Mouse (Mus musculus) intestine, embryonic 14.5 days (tissue): Measurements from ENCODE around the gene B830017H08Rik. TPM values are rescaled to one million over a fixed set of nuclear protein-coding genes. Genes with fewer than 3 reads are reported as not detected.

Source experiments
- ATAC-seq: fragments of 200-750 bp; cut with Nextera tagmentation; replicated peaks from 2 replicates; pipeline ENCODE4 v1.8.0; 2017; ENCODE audit warnings: low read depth, moderate number of reproducible peaks, moderate TSS enrichment, moderate library complexity; ENCODE audit not compliant: low FRiP score, low TSS enrichment
- DNase-seq: peaks from one replicate; pipeline ENCODE4 v3.0.0-alpha.2; 2018; ENCODE audit warnings: low spot score
- H3K27ac ChIP-seq: fragments of 300-500 bp; sonication (generic); 2 replicates; pipeline ENCODE4 v1.5.1; 2014; ENCODE audit warnings: low read depth, mild to moderate bottlenecking, control low read depth
- H3K27me3 ChIP-seq: fragments of 300-500 bp; sonication (generic); replicated peaks from 2 replicates; pipeline ENCODE4 v1.6.1; 2014; ENCODE audit warnings: low read length, control low read depth; ENCODE audit not compliant: control insufficient read depth, insufficient read depth
- H3K36me3 ChIP-seq: fragments of 300-500 bp; sonication (generic); 2 replicates; pipeline ENCODE4 v1.6.1; 2014; ENCODE audit warnings: low read length, control low read depth; ENCODE audit not compliant: control insufficient read depth, insufficient read depth
- H3K4me1 ChIP-seq: fragments of 300-500 bp; sonication (generic); replicated peaks from 2 replicates; pipeline ENCODE4 v1.6.1; 2014; ENCODE audit warnings: low read length, control low read depth, mixed read lengths; ENCODE audit not compliant: control insufficient read depth, insufficient read depth
- H3K4me2 ChIP-seq: fragments of 300-500 bp; sonication (generic); 2 replicates; pipeline ENCODE4 v1.6.1; 2014; ENCODE audit warnings: low read length
- H3K4me3 ChIP-seq: fragments of 300-500 bp; sonication (generic); 2 replicates; pipeline ENCODE4 v1.5.1; 2014; ENCODE audit warnings: low read depth, low read length, control low read depth, mixed read lengths
- H3K9ac ChIP-seq: fragments of 300-500 bp; sonication (generic); 2 replicates; pipeline ENCODE4 v1.6.1; 2014; ENCODE audit warnings: mild to moderate bottlenecking, low read length
- H3K9me3 ChIP-seq: fragments of 300-500 bp; sonication (generic); 2 replicates; pipeline ENCODE4 v1.6.1; 2016; ENCODE audit warnings: low read length, control low read depth; ENCODE audit not compliant: control insufficient read depth
- WGBS: fragments of 180-500 bp; shearing (Covaris S2); extraction: QIAGEN DNeasy Blood & Tissue Kit; methylation state at CpG from one replicate; pipeline ENCODE4 v1.1.7; 2014; 5-methylcytosine and 5-hydroxymethylcytosine counted together
- polyA plus RNA-seq: library from polyadenylated mRNA; unstranded; fragments of >200 nt; fragmentation: Nextera tagmentation; extraction: Ambion mirVana; gene quantifications from 2 replicates; pipeline ENCODE4 v1.2.1, GENCODE M21; 2014

Gene B830017H08Rik
- polyA plus RNA-seq, 1 experiment from 2014 or later: not detected

DNA sequence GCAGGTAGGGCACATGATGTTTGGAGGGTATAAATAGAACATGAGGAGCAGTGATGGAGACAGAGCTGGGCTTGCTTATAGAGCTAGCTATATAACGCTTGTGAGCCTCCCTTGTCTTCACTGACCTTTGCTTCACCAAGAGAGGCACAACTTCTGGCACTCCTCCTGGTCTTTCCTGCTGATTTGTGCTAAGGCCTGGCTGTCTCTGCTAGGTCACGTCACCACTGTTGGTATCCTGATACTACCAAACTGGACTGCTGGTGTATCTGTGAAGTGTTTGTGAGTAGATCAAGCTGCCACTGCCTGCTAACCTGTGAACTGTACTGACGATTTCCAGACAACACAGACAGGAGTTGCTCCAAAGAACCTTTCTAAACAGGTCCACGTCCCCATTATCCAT lies 42.3 kb downstream of the B830017H08Rik start:
- H3K4me3 ChIP-seq: no peak overlapping the region
- peaks cover 28% of the 10 kb centered on the region for H3K36me3 ChIP-seq
- no peak overlapping the region for H3K27ac ChIP-seq
- WGBS: 55% methylated on average over 4 of the region's 4 CpGs
- H3K9ac ChIP-seq: no peak overlapping the region
- no peak overlapping the region for H3K4me2 ChIP-seq
- no peaks in the 10 kb centered on the region; the same call in 1 of the 2 replicates for H3K4me1 ChIP-seq
- no peak for ATAC-seq
- H3K9me3 ChIP-seq: no peaks in the 10 kb centered on the region
- no peak for DNase-seq
- no peaks in the 10 kb centered on the region for H3K27me3 ChIP-seq

GRCm38 (mm10) chr16:17876096-17876495 lies 43.2 kb downstream of the B830017H08Rik start:
- no peak overlapping the region for H3K9ac ChIP-seq
- H3K4me2 ChIP-seq: no peak overlapping the region
- H3K4me3 ChIP-seq: no peak overlapping the region
- no peaks in the 10 kb centered on the region; the same call in 1 of the 2 replicates for H3K4me1 ChIP-seq
- no peaks in the 10 kb centered on the region for H3K27me3 ChIP-seq
- H3K36me3 ChIP-seq: peaks cover 19% of the 10 kb centered on the region
- DNase-seq (no peak), ATAC-seq (no peak)
- WGBS: 94% methylated on average over 1 of the region's 1 CpGs
- no peak overlapping the region for H3K27ac ChIP-seq
- H3K9me3 ChIP-seq: no peaks in the 10 kb centered on the region

GRCm38 (mm10) chr16:17879571-17879970 lies 46.6 kb downstream of the B830017H08Rik start:
- Histone ChIP-seq H3K27me3 (no peaks in the 10 kb centered on the region), H3K9ac (no peak overlapping the region), H3K9me3 (no peaks in the 10 kb centered on the region), H3K36me3 (peaks cover 10% of the 10 kb centered on the region; the same call in 1 of the 2 replicates), H3K4me3 (no peak overlapping the region), H3K4me1 (no peaks in the 10 kb centered on the region), H3K4me2 (no peak overlapping the region), H3K27ac (no peak overlapping the region)
- ATAC-seq (no peak), DNase-seq (no peak)
- 82% methylated on average over 4 of the region's 4 CpGs for WGBS

DNA sequence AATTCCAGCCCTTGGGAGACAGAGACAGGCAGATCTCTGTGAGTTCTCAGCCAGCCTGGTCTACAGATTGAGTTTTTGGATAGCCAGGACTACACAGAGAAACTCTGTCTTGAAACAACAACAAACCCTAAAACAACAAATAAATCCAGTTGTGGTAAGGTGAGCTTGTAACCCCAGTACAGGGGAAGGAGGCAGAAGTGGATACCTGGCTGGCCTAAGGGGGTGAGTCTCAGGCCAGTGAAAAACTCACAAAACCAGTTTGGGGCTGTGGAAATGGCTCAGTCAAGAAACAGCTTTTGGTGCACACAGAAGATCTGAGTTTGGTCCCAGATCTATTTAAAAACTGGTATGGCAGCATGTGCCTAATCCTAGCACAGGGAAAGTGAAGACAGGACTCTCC lies 49.3 kb downstream of the B830017H08Rik start:
- Histone ChIP-seq H3K9me3 (no peaks in the 10 kb centered on the region), H3K4me1 (no peaks in the 10 kb centered on the region), H3K27ac (no peak overlapping the region), H3K9ac (no peak overlapping the region), H3K27me3 (no peaks in the 10 kb centered on the region), H3K4me3 (no peak overlapping the region), H3K4me2 (no peak overlapping the region), H3K36me3 (0 out of 2 replicates have a peak, but pooled peaks cover 17% of the 10 kb centered on the region)
- ATAC-seq: no peak
- DNase-seq: no peak

- H3K4me1 ChIP-seq: no peaks in the 10 kb centered on the region
- DNase-seq: no peak
- no peak overlapping the region for H3K9ac ChIP-seq
- H3K36me3 ChIP-seq: 0 out of 2 replicates have a peak, but pooled peaks cover 17% of the 10 kb centered on the region
- H3K27ac ChIP-seq: no peak overlapping the region
- no peaks in the 10 kb centered on the region for H3K27me3 ChIP-seq
- no peaks in the 10 kb centered on the region for H3K9me3 ChIP-seq
- 69% methylated on average over 6 of the region's 6 CpGs for WGBS
- no peak for ATAC-seq
- H3K4me2 ChIP-seq: no peak overlapping the region
- H3K4me3 ChIP-seq: no peak overlapping the region
These were observed 51.2 kb downstream of the B830017H08Rik start for GRCm38 (mm10) chr16:17884116-17884515.

Other genes starting within 250 kb of the B830017H08Rik start
- gene Slc7a4, start 249.9 kb upstream of the B830017H08Rik start, polyA plus RNA-seq: 10.8 and 15.6 TPM in 2 replicates
- gene Smpd4, start 213.8 kb upstream of the B830017H08Rik start, polyA plus RNA-seq: 43.0 and 43.7 TPM in 2 replicates
- gene Ccdc74a, start 186.7 kb upstream of the B830017H08Rik start, polyA plus RNA-seq: 2.3 and 4.1 TPM in 2 replicates
- 41.5 and 45.7 TPM in 2 replicates for gene Med15, start 100.2 kb upstream of the B830017H08Rik start, polyA plus RNA-seq
- 66.5 and 70.8 TPM in 2 replicates for gene Klhl22, start 73.5 kb upstream of the B830017H08Rik start, polyA plus RNA-seq
- gene Scarf2, start 35.8 kb upstream of the B830017H08Rik start, polyA plus RNA-seq: 16.2 and 18.2 TPM in 2 replicates
- gene Car15, start 5.2 kb downstream of the B830017H08Rik start, polyA plus RNA-seq: 2.4 and 2.7 TPM in 2 replicates
- 0.20 and 0.37 TPM in 2 replicates for gene Gm20518, start 58.5 kb downstream of the B830017H08Rik start, polyA plus RNA-seq
- gene Tssk1, start 61.1 kb downstream of the B830017H08Rik start, polyA plus RNA-seq: not detected in 2 replicates
- gene Dgcr2, start 65.4 kb downstream of the B830017H08Rik start, polyA plus RNA-seq: 82.5 and 83.3 TPM in 2 replicates
- gene Tssk2, start 65.5 kb downstream of the B830017H08Rik start, polyA plus RNA-seq: not detected in 2 replicates
- gene Ess2, start 78.2 kb downstream of the B830017H08Rik start, polyA plus RNA-seq: 29.4 and 42.8 TPM in 2 replicates
- not detected in 2 replicates for gene Gsc2, start 81.9 kb downstream of the B830017H08Rik start, polyA plus RNA-seq
- gene Slc25a1, start 95.1 kb downstream of the B830017H08Rik start, polyA plus RNA-seq: 130 and 142 TPM in 2 replicates
- gene Vpreb2, start 147.3 kb downstream of the B830017H08Rik start, polyA plus RNA-seq: not detected in 2 replicates
- gene Dgcr6, start 219.7 kb downstream of the B830017H08Rik start, polyA plus RNA-seq: 85.8 and 88.1 TPM in 2 replicates